Mouse (Mus musculus) layer of hippocampus, adult 9-11 months (tissue): ENCODE measurements at regions not wholly inside any gene's neighbourhood (a gene's known extent, or its start where the extent isn't known, plus 50 kb on each side); places are given as distances from the start of the nearest gene placed in this dataset.
A peak's percentile ranks its signal among the peaks of the same experiment; 100 is the strongest.

Source experiments
- DNase-seq: peaks from one replicate; pipeline ENCODE4 v3.0.0; 2022

- DNase-seq = no peak
Observed at GRCm38 (mm10) chr14:104824926-104825325, 302.5 kb upstream of the Rnf219 start.

- no peak for DNase-seq
Observed at GRCm38 (mm10) chr14:104824224-104824623, 301.8 kb upstream of the Rnf219 start.

GRCm38 (mm10) chr14:104821903-104822573 lies 299.6 kb upstream of the Rnf219 start:
- DNase-seq = no peak

- DNase-seq = no peak
Observed at GRCm38 (mm10) chr14:104819106-104819505, 296.7 kb upstream of the Rnf219 start.

- DNase-seq = peak; percentile 53
Observed at GRCm38 (mm10) chr14:104813977-104814584, 291.6 kb upstream of the Rnf219 start.

- DNase-seq = no peak
Observed at GRCm38 (mm10) chr14:104812006-104812405, 289.6 kb upstream of the Rnf219 start.

GRCm38 (mm10) chr14:104805332-104805731 lies 282.9 kb upstream of the Rnf219 start:
- no peak for DNase-seq

- DNase-seq = no peak
Observed at GRCm38 (mm10) chr14:104796348-104796965, 274.0 kb upstream of the Rnf219 start.

GRCm38 (mm10) chr14:104789346-104789745 lies 266.9 kb upstream of the Rnf219 start:
- DNase-seq = no peak

GRCm38 (mm10) chr14:104785066-104785465 lies 262.6 kb upstream of the Rnf219 start:
- DNase-seq = no peak

GRCm38 (mm10) chr14:104769938-104770337 lies 247.5 kb upstream of the Rnf219 start:
- no peak for DNase-seq

- DNase-seq = no peak
Observed at GRCm38 (mm10) chr14:104734213-104734612, 211.8 kb upstream of the Rnf219 start.

- DNase-seq = no peak
Observed at GRCm38 (mm10) chr14:104732036-104732435, 209.6 kb upstream of the Rnf219 start.

GRCm38 (mm10) chr14:104731319-104731995 lies 209.0 kb upstream of the Rnf219 start:
- no peak for DNase-seq

GRCm38 (mm10) chr14:104715651-104716050 lies 193.2 kb upstream of the Rnf219 start:
- DNase-seq = peak; percentile 64

- no peak for DNase-seq
Observed at GRCm38 (mm10) chr14:104702283-104702893, 179.9 kb upstream of the Rnf219 start.

- DNase-seq = no peak
Observed at GRCm38 (mm10) chr14:104698962-104699361, 176.5 kb upstream of the Rnf219 start.

GRCm38 (mm10) chr14:104695101-104695500 lies 172.7 kb upstream of the Rnf219 start:
- DNase-seq = no peak

GRCm38 (mm10) chr14:104694174-104694803 lies 171.8 kb upstream of the Rnf219 start:
- no peak for DNase-seq

GRCm38 (mm10) chr14:104692616-104693015 lies 170.2 kb upstream of the Rnf219 start:
- no peak for DNase-seq

- DNase-seq = no peak
Observed at GRCm38 (mm10) chr14:104688440-104688839, 166.0 kb upstream of the Rnf219 start.

GRCm38 (mm10) chr14:104676810-104677209 lies 154.4 kb upstream of the Rnf219 start:
- no peak for DNase-seq

GRCm38 (mm10) chr14:104661696-104662095 lies 139.3 kb upstream of the Rnf219 start:
- no peak for DNase-seq
